Mouse (Mus musculus): Measurements from ENCODE around the gene Clk1.
"Not testable (repeated sequence)": the region's sequence is repeated elsewhere in the genome, so short reads cannot be mapped to it uniquely, and the experiment has no call there.

Gene Clk1

DNA sequence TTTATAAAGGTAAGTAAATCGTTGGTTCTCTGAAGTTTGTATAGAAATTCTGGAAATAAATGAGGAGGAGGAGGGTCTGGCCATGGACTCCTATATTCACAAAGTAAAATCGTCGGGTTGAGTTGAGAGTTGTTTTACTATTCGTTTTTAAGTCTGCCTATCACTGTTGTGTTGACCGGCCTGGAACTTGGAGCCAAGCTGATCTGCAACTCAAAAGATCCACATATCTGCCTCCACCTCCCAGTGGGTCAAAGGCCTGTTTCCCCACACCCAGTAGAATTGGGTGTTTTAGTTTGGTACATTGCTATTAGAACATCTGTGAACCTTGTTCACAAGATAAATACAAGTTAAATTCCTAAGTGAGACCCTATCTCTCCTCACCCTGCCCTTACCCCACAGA is 20.1 kb downstream of the Clk1 start:
- DNase-seq, result no peak

DNA sequence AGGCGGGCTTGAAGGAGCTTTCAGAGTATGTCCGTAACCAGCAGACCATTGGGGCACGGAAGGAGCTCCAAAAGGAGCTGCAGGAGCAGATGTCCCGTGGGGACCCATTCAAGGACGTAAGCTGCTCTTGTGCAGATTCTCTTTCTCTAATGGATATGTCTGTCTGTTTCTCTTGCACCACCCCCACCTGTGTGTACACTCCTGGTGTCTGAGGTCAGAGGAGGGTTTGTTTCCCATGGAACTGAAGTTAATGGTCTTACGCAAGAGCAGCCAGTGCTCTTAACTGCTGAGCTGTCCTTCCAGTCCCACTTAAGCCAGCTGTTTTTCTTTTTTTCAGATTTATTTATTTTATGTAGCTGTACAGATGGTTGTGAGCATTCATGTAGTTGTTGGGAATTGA is 22.5 kb downstream of the Clk1 start:
- DNase-seq, result no peak

DNA sequence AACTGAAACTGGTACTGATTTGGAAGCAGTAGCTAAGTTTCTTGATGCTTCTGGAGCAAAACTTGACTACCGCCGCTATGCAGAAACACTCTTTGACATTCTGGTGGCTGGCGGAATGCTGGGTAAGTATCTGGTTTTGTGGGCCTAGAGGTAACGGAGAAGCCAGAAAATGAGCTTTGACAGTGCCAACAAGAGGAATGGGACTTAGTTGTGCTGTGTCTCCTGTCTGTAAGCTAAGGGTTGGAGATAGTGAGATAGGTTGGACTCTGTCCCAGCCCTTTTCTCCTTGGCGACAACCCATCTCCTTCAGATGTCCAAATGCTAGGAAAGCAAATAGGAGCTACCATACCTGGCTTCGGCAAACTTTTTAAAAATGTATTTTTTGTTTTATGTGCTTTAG is 26.1 kb downstream of the Clk1 start:
- DNase-seq, result no peak

DNA sequence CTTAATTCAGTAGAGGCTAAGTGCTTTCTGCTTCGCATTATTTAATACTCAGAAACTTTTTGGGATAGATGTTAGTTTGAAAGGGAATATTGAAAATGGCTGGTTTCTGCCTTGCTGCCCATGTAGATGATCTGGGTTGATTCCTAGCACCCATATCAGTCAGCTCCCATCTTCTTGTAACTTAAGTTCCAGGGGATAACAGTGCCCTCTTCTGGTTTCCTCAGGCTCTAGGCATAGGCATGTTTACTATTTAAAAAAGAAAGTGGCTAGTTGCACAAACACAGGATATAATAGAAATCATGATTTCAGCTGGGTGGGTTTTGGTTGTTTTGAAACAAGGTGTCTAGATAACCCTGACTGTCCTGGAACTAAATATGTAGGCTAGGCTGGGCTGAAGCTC is 27.7 kb downstream of the Clk1 start:
- DNase-seq, result no peak

DNA sequence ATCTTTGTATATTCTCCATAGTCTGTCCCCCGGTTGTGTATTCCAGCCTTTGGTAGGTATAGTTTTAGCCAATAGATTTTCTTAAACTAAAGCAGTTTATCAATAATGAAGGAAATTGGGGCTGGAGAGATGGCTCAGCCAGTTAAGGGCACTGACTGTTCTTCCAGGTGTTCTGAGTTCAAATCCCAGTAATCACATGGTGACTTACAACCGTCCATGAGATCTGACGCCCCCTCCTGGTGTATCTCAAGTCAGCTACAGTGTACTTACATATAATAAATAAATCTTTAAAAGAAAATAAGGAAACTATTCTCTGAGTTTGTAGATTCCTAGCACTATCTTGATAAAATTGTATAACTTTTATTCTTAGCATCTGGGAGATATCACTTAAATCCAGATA is 28.5 kb downstream of the Clk1 start:
- DNase-seq, result no peak

DNA sequence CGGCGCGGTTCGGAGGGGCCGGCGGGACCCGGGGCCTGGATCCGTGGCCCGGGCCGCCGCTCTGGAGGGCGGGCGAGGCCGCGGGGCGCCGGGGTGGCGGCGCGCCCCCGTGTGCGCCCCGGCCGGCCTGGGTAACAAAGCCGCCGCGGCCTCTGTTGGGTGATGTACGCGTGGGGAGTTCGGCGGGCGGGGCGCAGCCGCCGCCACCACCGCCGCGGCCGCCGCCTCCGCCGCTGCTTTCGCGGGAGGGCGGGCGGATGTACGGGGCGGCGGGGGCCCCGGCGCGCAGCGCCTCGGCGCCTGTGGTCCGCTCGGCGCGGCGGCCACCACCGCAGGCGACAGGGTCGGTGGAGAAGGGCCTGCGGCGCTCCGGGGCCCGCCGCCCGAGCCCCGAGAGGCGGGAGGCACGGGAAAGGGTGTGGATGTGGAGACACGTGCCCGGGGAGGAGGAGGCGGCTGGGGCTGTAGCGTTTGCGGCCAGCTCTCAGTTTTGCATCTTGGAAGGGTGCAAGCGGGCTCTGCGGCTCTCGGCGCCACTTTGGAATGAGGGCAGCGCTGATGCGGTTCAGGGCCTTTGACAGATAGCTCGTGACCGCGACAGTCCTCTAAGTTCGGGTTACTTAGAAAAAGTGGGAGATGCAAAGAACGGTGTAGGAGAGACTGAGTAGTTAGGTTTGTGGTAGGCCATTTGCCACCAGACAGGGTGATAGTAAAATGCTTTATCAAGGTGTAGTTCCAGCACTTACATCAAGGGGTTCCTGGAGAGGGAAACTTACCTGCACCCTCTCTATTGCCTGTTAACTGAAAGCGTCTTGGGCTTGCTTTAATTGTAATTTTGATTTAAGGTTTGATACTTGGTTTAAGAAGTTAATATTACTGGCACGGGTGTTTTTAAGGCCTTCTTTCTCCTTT is 30.3 kb downstream of the Clk1 start:
- peak; percentile 70 to 71 for DNase-seq

DNA sequence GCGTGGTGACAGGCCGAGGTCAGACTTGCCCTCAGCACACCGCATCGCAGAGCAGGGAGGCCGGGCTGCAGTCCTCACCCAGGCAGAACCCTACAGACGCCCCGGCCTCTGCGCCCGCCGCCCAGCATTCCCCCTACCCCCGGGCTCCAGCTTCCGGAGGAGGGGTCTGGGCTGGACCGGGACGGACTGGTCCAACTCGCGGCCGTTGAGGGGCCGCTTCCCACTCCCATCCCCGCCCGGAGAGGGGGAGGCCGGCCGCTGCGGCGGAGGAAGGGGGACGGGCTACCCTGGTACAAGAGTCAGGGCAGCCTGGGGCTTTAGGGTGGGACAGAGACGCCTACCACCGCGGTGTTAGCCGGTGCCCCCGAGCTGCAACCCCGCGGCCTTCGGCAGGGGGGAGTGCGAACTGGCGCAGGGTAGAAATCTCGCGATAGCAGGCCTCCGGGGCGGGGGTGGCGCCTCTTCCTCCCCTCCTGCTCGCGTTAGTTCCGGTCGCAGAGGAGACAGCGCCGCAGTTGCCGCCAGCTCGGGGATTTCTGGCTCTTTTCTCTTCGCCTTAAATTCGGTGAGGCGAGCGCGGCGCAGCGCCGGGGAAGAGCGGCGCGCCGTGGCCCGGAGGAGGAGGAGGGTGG is 31.1 kb downstream of the Clk1 start, which contains the start of gene Bzw1:
TSS of gene Bzw1 (plus strand) at position 247 of the 632 bp plus-strand sequence.
- peak; percentile 96 for DNase-seq

DNA sequence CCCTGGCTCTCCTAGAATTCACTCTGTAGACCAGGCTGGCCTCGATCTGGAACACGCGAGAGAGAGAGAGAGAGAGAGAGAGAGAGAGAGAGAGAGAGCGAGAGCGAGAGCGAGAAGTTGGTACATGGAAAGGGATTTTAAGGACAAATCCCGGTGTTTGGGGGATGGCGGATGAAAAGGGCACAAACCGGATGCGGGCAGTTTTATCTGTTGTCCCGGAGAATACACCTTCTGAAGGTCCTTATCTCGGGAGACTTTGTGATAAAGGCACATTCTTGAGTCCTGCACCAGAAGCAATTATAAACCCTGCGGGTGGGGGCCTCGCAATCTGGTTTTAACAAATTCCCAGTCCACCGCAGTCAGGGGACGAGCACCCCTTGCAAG is 31.6 kb downstream of the Clk1 start:
- no peak for DNase-seq

DNA sequence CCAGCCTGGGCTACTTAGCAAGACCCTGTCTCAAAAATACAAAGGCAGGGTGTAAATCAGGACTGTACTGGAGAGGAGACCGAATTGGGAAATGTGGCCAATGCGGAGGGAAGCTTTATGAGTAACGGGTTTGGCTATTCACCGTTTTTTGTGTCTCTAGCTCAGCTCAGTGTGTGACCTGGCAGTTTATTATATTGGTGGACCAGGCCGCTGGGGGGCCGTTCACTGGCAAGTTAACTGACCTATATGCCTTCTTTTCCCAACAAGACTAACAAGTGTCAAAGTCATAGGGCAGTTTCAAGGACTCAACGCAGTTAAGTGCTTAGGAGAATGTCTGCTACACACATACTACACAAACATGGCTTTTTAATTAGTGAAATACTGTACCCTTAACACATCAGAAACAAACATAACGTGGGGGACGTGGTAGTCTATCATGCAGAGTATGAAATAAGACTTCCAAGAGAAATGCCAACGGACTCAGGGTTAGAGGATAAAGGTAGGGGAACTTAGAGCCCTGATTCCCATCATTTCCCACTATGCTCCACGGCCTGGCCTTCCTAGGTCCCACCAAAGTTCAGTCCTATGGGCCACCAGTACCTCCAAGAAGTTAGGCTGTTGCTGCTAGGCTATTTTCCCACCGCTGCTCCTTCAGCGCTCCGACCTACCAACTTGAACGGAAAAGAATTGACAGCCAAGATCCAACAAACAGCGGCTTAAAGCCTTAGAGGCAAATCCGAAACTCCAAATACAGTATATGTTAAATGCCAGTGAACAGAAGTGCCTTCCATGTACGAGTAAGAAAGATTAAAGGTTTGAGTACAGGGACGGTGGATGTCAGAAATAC is 32.2 kb downstream of the Clk1 start:
- no peak for DNase-seq

DNA sequence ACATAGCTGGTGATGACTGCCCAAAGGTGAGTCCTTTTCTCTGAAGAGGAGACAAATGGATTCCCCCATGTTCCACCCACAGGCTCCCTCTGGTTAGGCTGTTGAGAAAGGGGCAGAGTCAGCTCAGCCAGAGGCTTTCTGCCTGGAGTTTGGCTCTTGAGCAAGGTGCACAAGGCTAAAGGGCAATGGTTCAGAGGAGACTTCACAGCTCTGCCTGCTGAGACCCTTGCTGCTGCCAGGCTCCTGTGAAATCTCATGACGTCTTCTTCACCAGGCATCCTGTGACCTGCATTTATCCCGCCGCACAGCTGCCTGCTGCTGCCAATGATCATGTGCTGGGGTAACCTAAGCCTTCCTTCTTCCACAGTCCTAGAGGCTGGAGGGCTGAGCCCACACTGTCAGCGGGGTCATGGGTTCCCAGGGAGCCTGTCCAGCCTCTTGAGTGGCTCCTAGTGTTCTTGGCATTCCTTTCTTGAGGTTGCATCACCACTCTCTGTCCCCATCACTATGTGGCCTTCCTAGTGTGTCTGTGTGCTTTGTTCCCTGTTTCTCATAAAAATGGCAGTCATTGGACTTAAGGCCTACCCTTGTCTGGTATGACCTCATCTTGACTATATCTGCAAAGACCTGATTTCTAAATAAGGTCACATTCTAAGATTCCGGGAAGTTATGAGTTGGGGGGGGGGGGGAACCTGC is 41.1 kb downstream of the Clk1 start:
- no peak for DNase-seq

DNA sequence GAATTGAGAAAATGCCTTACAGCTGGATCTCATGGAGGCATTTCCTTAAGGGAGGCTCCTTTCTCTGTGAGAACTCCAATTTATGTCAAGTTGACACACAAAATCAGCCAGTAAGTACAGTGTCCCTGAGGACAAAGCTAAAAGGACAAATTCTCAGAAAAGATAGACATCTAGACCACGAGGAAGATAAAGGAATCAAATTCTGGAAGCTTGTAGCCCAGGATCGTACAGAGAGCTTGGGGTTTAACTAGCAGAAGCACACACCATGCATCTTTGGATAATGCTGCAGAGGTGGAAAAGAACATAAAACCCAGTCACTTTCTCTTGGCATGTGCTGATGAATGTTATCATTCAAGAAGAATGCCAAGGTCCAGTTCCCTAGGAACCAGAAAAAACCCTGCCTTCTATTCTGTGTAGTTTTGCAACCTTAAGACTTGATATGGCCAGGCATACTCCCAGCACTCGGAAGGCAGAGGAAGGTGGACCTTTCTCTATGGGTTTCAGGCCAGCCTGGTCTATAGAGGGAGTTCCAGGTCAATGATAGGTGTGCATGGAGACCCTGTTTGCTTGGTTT is 48.2 kb downstream of the Clk1 start:
- no peak for DNase-seq

DNA sequence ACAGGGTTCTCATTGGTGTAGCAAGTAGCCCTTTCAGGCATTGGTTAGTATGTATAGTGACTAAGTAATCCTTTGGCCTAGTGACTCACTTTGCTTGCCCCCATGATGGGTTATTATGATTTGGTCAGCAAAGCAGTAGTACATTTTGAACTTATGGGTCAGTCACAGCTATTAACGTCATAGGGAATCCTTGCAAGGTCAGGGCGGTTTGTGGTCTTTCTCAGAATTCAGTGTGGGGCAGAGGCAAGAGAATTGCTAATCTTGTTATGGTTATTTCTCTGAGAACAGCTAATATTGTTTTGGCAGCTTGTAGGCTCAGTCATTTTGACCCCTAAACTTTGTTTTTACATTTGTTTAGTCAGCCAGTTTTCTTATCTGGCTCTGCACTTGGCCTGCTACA is 49.6 kb downstream of the Clk1 start:
- not testable (repeated sequence) for DNase-seq

DNA sequence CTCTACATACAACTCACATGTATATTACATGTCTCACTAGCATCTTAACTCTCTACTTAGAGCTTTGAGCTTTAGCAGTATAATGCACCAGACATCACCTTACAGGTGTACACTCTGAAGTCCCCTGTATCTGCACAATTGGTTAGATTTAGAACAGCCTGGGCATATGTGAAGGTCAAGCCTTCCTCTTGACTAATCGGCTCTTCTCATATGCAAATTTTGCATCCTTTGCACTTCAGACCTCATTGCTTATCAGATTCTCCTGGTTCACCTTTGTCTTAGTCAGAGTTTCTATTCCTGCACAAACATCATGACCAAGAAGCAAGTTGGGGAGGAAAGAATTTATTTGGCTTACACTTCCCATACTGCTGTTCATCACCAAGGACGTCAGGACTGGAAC is 54.1 kb downstream of the Clk1 start:
- DNase-seq, result no peak

DNA sequence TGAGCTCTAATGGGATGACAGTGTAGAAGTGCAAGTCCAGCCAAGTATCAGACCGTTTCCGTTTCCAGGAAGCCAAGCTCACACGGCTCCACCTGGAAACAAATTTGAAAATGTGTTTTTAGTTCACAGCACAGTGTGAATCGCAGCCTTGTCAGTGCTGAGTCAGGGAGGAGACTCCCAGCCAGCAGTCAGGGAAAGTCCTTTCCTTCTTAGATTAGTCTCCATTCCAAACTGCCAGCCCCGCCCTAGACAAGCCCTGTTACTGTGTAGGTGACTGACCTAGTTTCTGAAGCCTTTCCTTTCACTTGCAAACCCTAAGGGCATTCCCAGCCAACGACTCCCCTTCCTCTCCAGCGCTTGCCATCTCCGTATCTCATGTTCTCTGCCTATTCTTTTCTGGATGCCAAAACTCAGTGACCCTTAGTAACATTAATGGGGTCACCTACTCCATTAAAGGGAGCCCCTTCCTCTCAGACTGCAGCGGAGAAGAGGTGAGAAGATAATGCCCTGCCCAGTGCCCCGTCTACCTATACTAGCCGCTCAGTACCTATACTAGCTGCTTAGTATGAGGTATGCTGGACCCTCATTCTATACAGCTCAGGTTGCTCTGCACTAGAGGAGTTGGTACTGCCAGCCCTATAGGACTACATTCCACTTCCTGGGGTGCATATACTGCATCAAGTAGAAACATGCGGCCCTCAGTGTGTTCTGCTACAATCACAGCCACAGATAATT is 57.0 kb downstream of the Clk1 start:
- DNase-seq, result no peak

DNA sequence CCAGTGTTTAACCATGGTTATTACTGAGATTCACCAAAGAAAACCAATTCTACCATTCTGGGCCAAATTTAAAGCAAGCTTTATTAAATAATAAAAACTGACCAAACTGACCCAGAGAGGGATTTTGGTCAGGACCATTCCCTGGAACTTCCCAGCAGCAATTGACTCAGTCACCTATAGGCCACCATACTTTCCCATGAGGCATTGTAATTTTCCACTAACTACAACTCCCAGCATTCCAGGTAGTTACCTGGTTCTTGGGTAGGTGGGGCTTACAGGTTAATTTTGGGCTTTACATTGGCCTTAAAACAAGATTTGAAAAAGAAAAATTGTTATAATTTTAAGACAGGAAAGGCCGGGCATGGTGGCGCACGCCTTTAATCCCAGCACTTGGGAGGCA is 58.0 kb downstream of the Clk1 start:
- no peak for DNase-seq

DNA sequence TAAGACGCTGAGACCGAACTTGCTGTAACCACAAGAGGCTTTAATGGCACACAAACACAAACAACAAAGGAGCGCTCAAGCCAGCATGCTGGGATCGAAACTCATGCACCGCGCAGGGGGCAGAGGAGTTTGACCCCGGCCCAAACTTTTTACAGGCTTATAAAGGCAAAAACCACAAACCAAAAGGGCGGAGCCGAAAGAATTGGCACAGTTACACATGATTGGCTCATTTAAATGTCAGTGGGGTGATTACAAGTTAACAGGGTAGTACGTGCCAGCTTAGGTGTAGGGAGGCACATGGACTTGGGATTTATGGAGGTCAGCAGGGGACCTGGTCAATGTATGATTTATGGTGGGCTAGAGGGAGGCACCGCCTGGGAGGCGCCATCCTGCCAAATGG is 59.3 kb downstream of the Clk1 start:
- no peak for DNase-seq

DNA sequence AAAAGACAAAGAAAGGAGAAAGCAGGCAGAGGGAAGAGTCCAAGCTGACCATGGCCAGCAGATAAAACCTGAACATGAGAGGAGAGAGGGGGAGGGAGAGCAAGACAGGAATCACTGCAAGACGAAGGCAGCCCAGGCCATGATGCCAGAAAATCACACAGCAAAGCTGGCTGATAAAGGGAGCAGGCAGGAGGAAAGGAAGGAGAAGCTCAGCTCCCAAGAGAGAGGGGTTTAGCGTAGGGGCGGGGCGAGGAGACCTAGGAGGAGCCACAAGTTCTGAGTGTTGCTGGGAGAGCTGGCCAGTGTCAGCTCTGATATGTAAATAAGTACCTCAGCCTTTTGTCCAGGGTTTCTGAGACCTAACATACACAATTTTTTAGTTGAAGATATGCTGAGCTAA is 61.6 kb downstream of the Clk1 start:
- no peak for DNase-seq

All from B cell, adult 2 months (primary cell).